Mouse (Mus musculus): ENCODE data around the gene Pcif1. TPM values are rescaled to one million over a fixed set of nuclear protein-coding genes. Genes with fewer than 3 reads are reported as not detected.
"Not testable (repeated sequence)": the region's sequence is repeated elsewhere in the genome, so short reads cannot be mapped to it uniquely, and the experiment has no call there.

Gene Pcif1
- total RNA-seq, 2 experiments from 2014 or later = 33.0 to 33.6 TPM

- DNase-seq; intact Hi-C loops (cut with DNase I): not testable (repeated sequence)
Observed at GRCm38 (mm10) chr2:164863411-164863810, 15.7 kb upstream of the Pcif1 start.

DNA sequence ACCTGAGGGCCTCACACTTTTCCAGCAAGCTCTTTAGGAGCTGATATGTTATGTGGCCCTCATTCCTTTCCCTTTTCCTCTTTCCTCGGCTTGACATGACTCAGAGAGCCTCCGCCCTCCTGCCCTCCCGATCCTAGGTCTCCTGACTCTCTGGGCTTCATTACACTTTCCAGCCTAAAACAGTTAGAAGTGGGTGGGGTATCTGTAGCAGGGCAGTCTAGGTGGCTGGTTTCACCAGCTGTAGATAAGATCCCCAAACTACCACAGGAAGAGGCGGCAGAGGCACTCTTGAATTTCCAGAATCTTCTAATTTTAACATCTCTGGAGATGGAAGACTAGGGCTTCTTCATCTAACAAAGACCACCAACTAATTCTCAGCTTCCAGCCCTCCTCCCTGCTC is 14.5 kb upstream of the Pcif1 start:
- intact Hi-C loops (cut with DNase I) = no loop called here
- DNase-seq = no peak

DNA sequence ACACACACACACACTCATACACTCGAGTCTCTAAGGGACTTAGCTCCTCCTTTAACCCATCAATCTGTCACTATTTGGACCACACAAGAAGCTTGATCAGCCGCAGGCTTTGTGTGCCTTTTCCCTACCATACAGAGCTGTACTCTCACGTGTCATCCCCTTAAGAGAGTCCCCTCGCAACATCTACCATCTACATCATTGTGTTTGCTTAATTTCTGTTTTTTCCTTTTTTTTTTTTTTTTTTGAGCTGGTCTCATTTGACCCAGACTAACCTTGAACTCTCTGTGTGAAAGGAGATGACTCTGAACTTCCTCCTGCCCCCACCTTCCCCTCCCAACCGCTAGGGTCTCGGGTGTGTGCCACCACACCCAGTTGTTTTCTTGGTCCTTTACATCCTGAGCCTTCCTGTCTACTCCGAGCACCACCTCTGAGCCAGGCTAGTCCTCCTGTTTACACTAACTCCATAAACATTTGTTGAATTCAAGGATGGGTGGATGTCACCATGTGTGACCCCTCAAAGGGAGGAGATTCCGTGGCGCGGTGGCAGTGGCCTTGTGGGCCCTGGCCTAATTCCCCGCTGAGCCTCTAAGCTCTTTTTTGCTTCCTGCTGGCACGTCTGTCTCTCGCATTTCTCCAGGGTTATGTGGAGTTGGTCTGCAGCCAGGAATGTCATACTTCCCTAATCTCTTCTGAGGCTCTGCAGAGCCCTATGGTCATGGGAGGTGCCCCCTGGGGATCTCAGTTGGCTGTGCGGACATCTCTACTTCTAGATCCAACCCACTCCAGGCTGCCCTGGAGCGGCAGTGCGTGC is 12.2 kb upstream of the Pcif1 start:
- intact Hi-C loops (cut with DNase I) = no loop called here
- peak; percentile 78 to 90 for DNase-seq

DNA sequence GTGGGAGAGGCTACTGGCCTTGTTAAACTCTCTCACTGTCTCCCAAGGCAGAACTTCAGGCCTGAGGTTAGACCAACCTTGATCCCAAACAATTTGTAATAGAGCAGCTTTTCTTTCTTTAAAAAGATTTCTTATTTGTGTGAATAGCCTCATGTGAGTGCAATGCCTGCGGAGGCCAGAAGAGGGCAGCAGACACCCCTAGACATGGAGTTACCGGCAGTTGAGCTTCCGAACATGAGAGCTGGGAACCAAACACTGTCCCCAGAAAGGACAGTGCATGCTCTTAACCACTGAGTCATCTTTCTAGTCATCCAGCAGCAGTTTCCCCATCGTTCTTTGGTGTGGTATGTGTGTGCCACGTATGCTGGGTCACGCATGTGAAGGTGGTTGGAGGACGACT is 11.5 kb upstream of the Pcif1 start:
- intact Hi-C loops (cut with DNase I) = no loop called here

GRCm38 (mm10) chr2:164868491-164868890 is 10.6 kb upstream of the Pcif1 start:
- intact Hi-C loops (cut with DNase I) = no loop called here
- DNase-seq = no peak

More for the DNA sequence above, 11.5 kb upstream of the Pcif1 start:
- no peak for DNase-seq

GRCm38 (mm10) chr2:164871602-164872303 is 7.4 kb upstream of the Pcif1 start:
- intact Hi-C loops (cut with DNase I) = no loop called here
- DNase-seq = no peak

DNA sequence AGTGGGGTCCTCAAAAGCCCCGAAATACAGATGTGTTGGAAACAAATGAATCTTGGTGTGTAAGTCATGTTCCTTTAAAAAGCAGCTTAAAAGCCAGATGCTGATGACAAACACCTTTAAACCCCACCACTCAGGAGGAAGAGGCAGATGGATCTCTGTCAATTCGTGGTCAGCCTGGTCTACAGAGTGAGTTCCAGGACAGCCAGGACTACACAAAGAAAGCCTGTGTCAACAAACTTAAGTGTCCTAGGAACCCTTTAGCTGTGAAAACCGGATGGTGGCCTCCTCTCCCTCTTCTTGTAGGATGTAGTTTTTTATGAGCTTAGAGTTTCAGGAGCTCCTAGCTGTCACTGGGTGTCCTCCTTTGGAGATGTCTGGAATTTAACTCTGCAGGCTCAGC is 5.5 kb upstream of the Pcif1 start:
- intact Hi-C loops (cut with DNase I) = no loop called here

GRCm38 (mm10) chr2:164874239-164874769 is 4.8 kb upstream of the Pcif1 start:
- DNase-seq = peak; percentile 54 to 57
- intact Hi-C loops (cut with DNase I) = no loop called here

More for the DNA sequence above, 5.5 kb upstream of the Pcif1 start:
- no peak for DNase-seq

GRCm38 (mm10) chr2:164875648-164876047 is 3.5 kb upstream of the Pcif1 start:
- DNase-seq; intact Hi-C loops (cut with DNase I): not testable (repeated sequence)

GRCm38 (mm10) chr2:164877376-164878215 is 1.5 kb upstream of the Pcif1 start:
- intact Hi-C loops (cut with DNase I) = loop anchor here (2.0 kb wide), 1 partner anchor 45 kb away; the partner anchor contains the start of genes Ctsa and Neurl2
- DNase-seq = not testable (repeated sequence)

DNA sequence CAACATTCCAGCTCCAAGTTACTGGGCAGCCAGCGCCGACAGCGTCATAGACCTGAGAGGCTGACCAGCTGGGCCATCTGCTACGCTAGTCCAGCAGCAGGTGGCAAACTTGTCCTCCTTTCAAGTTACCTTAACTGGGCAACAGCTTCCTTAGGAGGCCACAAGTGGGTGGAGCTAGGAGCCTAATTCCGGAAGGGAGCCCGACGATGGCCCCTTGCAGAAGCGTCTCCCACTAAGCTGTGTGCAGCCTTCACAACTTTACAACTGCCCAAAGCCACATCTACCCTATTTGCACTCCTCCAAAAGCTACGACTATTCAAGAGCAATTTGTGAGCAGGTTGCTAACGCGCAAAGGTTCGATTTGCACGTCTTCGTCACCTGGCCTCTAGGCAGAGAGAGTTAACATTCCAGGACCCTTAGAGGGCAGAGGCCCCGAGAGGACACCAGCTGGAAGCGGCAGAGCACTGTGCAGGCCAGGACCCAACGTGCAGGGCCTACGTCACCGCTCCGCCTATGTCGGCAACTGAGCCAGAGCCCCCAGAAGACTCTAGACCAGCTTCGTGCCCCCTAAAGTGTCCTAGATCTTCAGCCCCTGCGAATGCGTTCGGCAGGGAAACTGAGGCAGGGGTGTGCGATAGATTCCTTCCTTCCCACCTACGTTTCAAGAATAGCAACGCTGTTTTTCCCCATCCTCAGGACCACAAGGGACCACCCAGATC is 436 bp upstream of the Pcif1 start:
- peak; percentile 48 to 65 for DNase-seq
- intact Hi-C loops (cut with DNase I) = loop anchor here (2.0 kb wide), 1 partner anchor 46 kb away; the partner anchor contains the start of genes Ctsa and Neurl2

- DNase-seq = peak; percentile 95
- intact Hi-C loops (cut with DNase I) = loop anchor here (1.0 to 2.0 kb wide), 2 partner anchors 31 to 47 kb away; partner anchors contain the start of genes Ctsa and Neurl2
Observed at GRCm38 (mm10) chr2:164879568-164880277, 619 bp downstream of the Pcif1 start.

- intact Hi-C loops (cut with DNase I) = no loop called here
Observed at GRCm38 (mm10) chr2:164882619-164883018, 3.5 kb downstream of the Pcif1 start.

GRCm38 (mm10) chr2:164885788-164886187 is 6.7 kb downstream of the Pcif1 start:
- peak; percentile 82 to 89 for DNase-seq
- intact Hi-C loops (cut with DNase I) = no loop called here

More at GRCm38 (mm10) chr2:164882619-164883018, 3.5 kb downstream of the Pcif1 start:
- DNase-seq = no peak

DNA sequence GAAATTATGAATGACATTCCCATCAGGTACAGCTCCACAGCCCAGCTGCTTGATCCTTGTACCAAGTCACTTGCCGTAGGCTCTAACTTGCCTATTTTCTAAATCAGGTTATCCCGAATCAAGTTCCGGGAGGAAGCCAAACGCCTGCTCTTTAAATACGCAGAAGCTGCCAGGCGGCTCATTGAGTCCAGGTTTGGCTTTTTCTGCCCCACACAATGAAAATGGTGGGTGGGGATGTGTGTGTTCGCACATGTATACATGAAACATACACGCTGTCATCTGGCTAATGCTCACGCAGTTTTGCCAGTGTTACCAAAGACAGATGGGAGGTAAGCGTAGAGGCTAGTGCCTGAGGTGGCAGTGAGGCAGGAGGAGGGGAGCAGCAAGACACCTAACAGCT is 7.5 kb downstream of the Pcif1 start:
- intact Hi-C loops (cut with DNase I) = no loop called here
- DNase-seq = no peak

GRCm38 (mm10) chr2:164888996-164889395 is 9.9 kb downstream of the Pcif1 start:
- intact Hi-C loops (cut with DNase I) = no loop called here
- DNase-seq = no peak

GRCm38 (mm10) chr2:164889960-164890359 is 10.9 kb downstream of the Pcif1 start:
- intact Hi-C loops (cut with DNase I) = no loop called here
- no peak for DNase-seq

- DNase-seq = no peak
- intact Hi-C loops (cut with DNase I) = no loop called here
Observed at GRCm38 (mm10) chr2:164890411-164891049, 11.4 kb downstream of the Pcif1 start.

Measured in heart, postnatal 14 days (tissue).